Mouse (Mus musculus) small intestine, adult 2 months (tissue): ENCODE measurements around the gene Krt6b.

Experiments
- CTCF ChIP-seq: fragments of 200-500 bp; IDR thresholded peaks from 2 replicates; pipeline ENCODE4 v1.5.1; 2012; ENCODE audit warnings: low read depth, mild to moderate bottlenecking, control low read depth, inconsistent platforms, low read length, moderate library complexity, mixed read lengths; ENCODE audit not compliant: insufficient replicate concordance, insufficient read length; ENCODE audit errors: extremely low read depth
- POLR2A ChIP-seq: fragments of 200-500 bp; IDR thresholded peaks from 2 replicates; pipeline ENCODE4 v1.6.1; 2012; ENCODE audit warnings: low read depth, mild to moderate bottlenecking, control low read depth, inconsistent platforms, low read length, moderate library complexity

GRCm38 (mm10) chr15:101699192-101699591 is 19.1 kb upstream of the Krt6b start:
- TF ChIP-seq CTCF (no peak), POLR2A (no peak)
